Mouse (Mus musculus) T-helper 17 cell (primary cell): Measurements from ENCODE around the gene Cdk5rap3.

Experiments used
- in situ Hi-C, 2 experiments: fragments of 300-600 bp; cut with MboI, MseI; formaldehyde crosslinking; loops; 1 replicate in 1 of 2; 2 replicates in 1 of 2; pipeline ENCODE4 v1.15.1; 2025; ENCODE audit warnings: high pct_unique_total_duplicates in 2 of 2

Cdk5rap3 gene

GRCm38 (mm10) chr11:96916044-96916884 lies at the start of gene Cdk5rap3:
Gene Cdk5rap3, minus strand, starts transcription at chr11:96916496.
- in situ Hi-C loops = loop anchor here in 1 of 2 experiments (5.0 kb wide), 1 partner anchor 106 kb away; no protein-coding TSS in a partner anchor

GRCm38 (mm10) chr11:96963580-96963979 lies 47.3 kb upstream of the Cdk5rap3 start:
- in situ Hi-C loops = no loop called here

- in situ Hi-C loops = no loop called here
These were observed 40.9 kb upstream of the Cdk5rap3 start for GRCm38 (mm10) chr11:96957061-96957805.

GRCm38 (mm10) chr11:96956009-96956724 lies 39.9 kb upstream of the Cdk5rap3 start:
- in situ Hi-C loops = no loop called here

GRCm38 (mm10) chr11:96955094-96955493 lies 38.8 kb upstream of the Cdk5rap3 start:
- in situ Hi-C loops = no loop called here

GRCm38 (mm10) chr11:96952896-96953295 lies 36.6 kb upstream of the Cdk5rap3 start:
- in situ Hi-C loops = loop anchor here in 1 of 2 experiments (5.0 kb wide), 1 partner anchor 86 kb away; no protein-coding TSS in a partner anchor

- in situ Hi-C loops = loop anchor here in 1 of 2 experiments (5.0 kb wide), 1 partner anchor 85 kb away; no protein-coding TSS in a partner anchor
These were observed 36.1 kb upstream of the Cdk5rap3 start for GRCm38 (mm10) chr11:96952426-96952825.

GRCm38 (mm10) chr11:96950767-96951166 lies 34.5 kb upstream of the Cdk5rap3 start:
- in situ Hi-C loops = loop anchor here in 1 of 2 experiments (5.0 kb wide), 1 partner anchor 83 kb away; no protein-coding TSS in a partner anchor

- in situ Hi-C loops = no loop called here
These were observed 31.6 kb upstream of the Cdk5rap3 start for GRCm38 (mm10) chr11:96947849-96948248.

GRCm38 (mm10) chr11:96946498-96946897 lies 30.2 kb upstream of the Cdk5rap3 start:
- in situ Hi-C loops = no loop called here

GRCm38 (mm10) chr11:96944844-96945580 lies 28.7 kb upstream of the Cdk5rap3 start:
- in situ Hi-C loops = no loop called here

GRCm38 (mm10) chr11:96943746-96944304 lies 27.5 kb upstream of the Cdk5rap3 start, which contains the start of gene Pnpo:
Gene Pnpo, minus strand, starts transcription at chr11:96943986.
- in situ Hi-C loops = no loop called here

GRCm38 (mm10) chr11:96941989-96942590 lies 25.8 kb upstream of the Cdk5rap3 start:
- in situ Hi-C loops = no loop called here

GRCm38 (mm10) chr11:96940578-96941465 lies 24.5 kb upstream of the Cdk5rap3 start:
- in situ Hi-C loops = no loop called here

GRCm38 (mm10) chr11:96938426-96938800 lies 22.1 kb upstream of the Cdk5rap3 start:
- in situ Hi-C loops = no loop called here

GRCm38 (mm10) chr11:96937549-96938425 lies 21.5 kb upstream of the Cdk5rap3 start:
- in situ Hi-C loops = no loop called here

GRCm38 (mm10) chr11:96935872-96936650 lies 19.8 kb upstream of the Cdk5rap3 start:
- in situ Hi-C loops = no loop called here
